Mouse (Mus musculus) liver, adult 2 months (tissue): ENCODE data around the gene Srp54a. TPM values are rescaled to one million over a fixed set of nuclear protein-coding genes. Genes with fewer than 3 reads are reported as not detected.
"Not testable (repeated sequence)": the region's sequence is repeated elsewhere in the genome, so short reads cannot be mapped to it uniquely, and the experiment has no call there.

Source experiments
- DNase-seq: peaks from one replicate; pipeline ENCODE4 v3.0.0-alpha.2; 2011; ENCODE audit warnings: low read depth, low spot score; ENCODE audit errors: extremely low read depth
- H3K27ac ChIP-seq: fragments of 200-500 bp; replicated peaks from 2 replicates; pipeline ENCODE4 v1.5.1; 2012; ENCODE audit warnings: low read depth, mild to moderate bottlenecking, control low read depth, inconsistent platforms, low read length; ENCODE audit not compliant: insufficient read depth
- H3K27me3 ChIP-seq: fragments of 200-500 bp; 2 replicates; pipeline ENCODE4 v1.6.1; 2012; ENCODE audit warnings: mild to moderate bottlenecking, moderate library complexity, low read length, inconsistent platforms; ENCODE audit not compliant: control insufficient read depth, insufficient read depth
- H3K36me3 ChIP-seq: fragments of 200-500 bp; 2 replicates; pipeline ENCODE4 v1.6.1; 2012; ENCODE audit warnings: low read length, inconsistent platforms; ENCODE audit not compliant: control insufficient read depth, insufficient read depth
- H3K4me1 ChIP-seq: fragments of 200-500 bp; 2 replicates; pipeline ENCODE4 v1.6.1; 2011; ENCODE audit warnings: low read length; ENCODE audit not compliant: control insufficient read depth, insufficient read depth
- H3K4me3 ChIP-seq: fragments of 200-500 bp; 2 replicates; pipeline ENCODE4 v1.5.1; 2011; ENCODE audit warnings: low read depth, mild to moderate bottlenecking, control low read depth, low read length, moderate library complexity; ENCODE audit not compliant: insufficient read depth
- H3K79me2 ChIP-seq: fragments of 200-500 bp; 2 replicates; pipeline ENCODE4 v1.6.1; 2012; ENCODE audit warnings: inconsistent platforms, mild to moderate bottlenecking, low read length, moderate library complexity; ENCODE audit not compliant: control insufficient read depth, insufficient read depth
- H3K9ac ChIP-seq: fragments of 200-500 bp; 2 replicates; pipeline ENCODE4 v1.6.1; 2012; ENCODE audit warnings: low read depth, mild to moderate bottlenecking, control low read depth, inconsistent platforms, low read length
- CTCF ChIP-seq: fragments of 200-500 bp; IDR thresholded peaks from 2 replicates; pipeline ENCODE4 v1.5.1; 2011; ENCODE audit warnings: low read depth, low read length, control low read depth
- POLR2A ChIP-seq: fragments of 200-500 bp; IDR thresholded peaks from 2 replicates; pipeline ENCODE4 v1.6.1; 2011; ENCODE audit warnings: low read length, control low read depth; ENCODE audit not compliant: insufficient read depth; ENCODE audit errors: extremely low read depth
- WGBS: fragments of 180-500 bp; shearing (Covaris S2); methylation state at CpG from one replicate; pipeline ENCODE4 v1.1.7; 2018; 5-methylcytosine and 5-hydroxymethylcytosine counted together
- polyA plus RNA-seq: library from polyadenylated mRNA; depleted of rRNA; stranded (reverse); fragments of >200 nt; gene quantifications from 2 replicates; pipeline ENCODE4 v1.2.3, GENCODE M21; 2012
- total RNA-seq: library from RNA; depleted of rRNA; stranded (reverse); fragments of >200 nt; gene quantifications from 2 replicates; pipeline ENCODE4 v1.2.3, GENCODE M21; 2014

Gene Srp54a
- total and polyA plus RNA-seq, 2 experiments = 16.5 to 91.7 TPM

- H3K36me3 ChIP-seq = peaks cover 1% of the 10 kb centered on the region; the same call in 1 of the 2 replicates
- TF ChIP-seq CTCF (no peak), POLR2A (no peak)
- WGBS = 76% methylated on average over 10 of the region's 10 CpGs
- no peaks in the 10 kb centered on the region for H3K79me2 ChIP-seq
- no peaks in the 10 kb centered on the region for H3K27me3 ChIP-seq
- no peak overlapping the region for H3K27ac ChIP-seq
- peak; percentile 37 for DNase-seq
- H3K4me1 ChIP-seq = peaks cover 2% of the 10 kb centered on the region
- no peak overlapping the region for H3K9ac ChIP-seq
- no peak overlapping the region for H3K4me3 ChIP-seq
These were observed 19.1 kb upstream of the Srp54a start for GRCm38 (mm10) chr12:55061006-55061405.

- H3K79me2 ChIP-seq = no peaks in the 10 kb centered on the region
- peak; percentile 74 for DNase-seq
- TF ChIP-seq POLR2A (no peak), CTCF (no peak)
- H3K4me3 ChIP-seq = no peak overlapping the region
- no peaks in the 10 kb centered on the region for H3K27me3 ChIP-seq
- WGBS = 42% methylated on average over 1 of the region's 1 CpGs
- no peak overlapping the region for H3K27ac ChIP-seq
- H3K4me1 ChIP-seq = peaks cover 2% of the 10 kb centered on the region
- peaks cover 1% of the 10 kb centered on the region; the same call in 1 of the 2 replicates for H3K36me3 ChIP-seq
- no peak overlapping the region for H3K9ac ChIP-seq
These were observed 17.9 kb upstream of the Srp54a start for GRCm38 (mm10) chr12:55062141-55062540.

GRCm38 (mm10) chr12:55072495-55072894 lies 7.6 kb upstream of the Srp54a start:
- Histone ChIP-seq H3K4me1 (no peaks in the 10 kb centered on the region), H3K36me3 (no peaks in the 10 kb centered on the region), H3K27ac (no peak overlapping the region), H3K79me2 (peaks cover 8% of the 10 kb centered on the region; the same call in 1 of the 2 replicates), H3K9ac (no peak overlapping the region), H3K27me3 (no peaks in the 10 kb centered on the region), H3K4me3 (no peak overlapping the region)
- TF ChIP-seq CTCF (no peak), POLR2A (no peak)
- DNase-seq = no peak
- 55% methylated on average over 4 of the region's 4 CpGs for WGBS

- Histone ChIP-seq H3K79me2 (peaks cover 15% of the 10 kb centered on the region; the same call in 1 of the 2 replicates), H3K4me1 (no peaks in the 10 kb centered on the region), H3K36me3 (no peaks in the 10 kb centered on the region), H3K27ac (no peak overlapping the region), H3K9ac (no peak overlapping the region), H3K27me3 (no peaks in the 10 kb centered on the region), H3K4me3 (no peak overlapping the region)
- DNase-seq = no peak
- 96% methylated on average over 7 of the region's 7 CpGs for WGBS
- TF ChIP-seq POLR2A (no peak), CTCF (no peak)
These were observed 6.4 kb upstream of the Srp54a start for GRCm38 (mm10) chr12:55073686-55074085.

- DNase-seq = no peak
- no peak overlapping the region for H3K4me3 ChIP-seq
- TF ChIP-seq POLR2A (no peak), CTCF (no peak)
- H3K27me3 ChIP-seq = no peaks in the 10 kb centered on the region
- H3K27ac ChIP-seq = no peak overlapping the region
- no peaks in the 10 kb centered on the region for H3K36me3 ChIP-seq
- H3K79me2 ChIP-seq = peaks cover 15% of the 10 kb centered on the region; the same call in 1 of the 2 replicates
- H3K4me1 ChIP-seq = no peaks in the 10 kb centered on the region; the same call in 1 of the 2 replicates
- WGBS = 94% methylated on average over 2 of the region's 2 CpGs
- H3K9ac ChIP-seq = no peak overlapping the region
These were observed 4.8 kb upstream of the Srp54a start for GRCm38 (mm10) chr12:55075296-55075695.

- H3K36me3 ChIP-seq, H3K79me2 ChIP-seq, H3K4me3 ChIP-seq, H3K27me3 ChIP-seq, DNase-seq, H3K9ac ChIP-seq, H3K27ac ChIP-seq, H3K4me1 ChIP-seq: not testable (repeated sequence)
- 20% methylated on average over 2 of the region's 2 CpGs for WGBS
These were observed 1.4 kb upstream of the Srp54a start for GRCm38 (mm10) chr12:55078706-55079105.

- WGBS = under 1% methylated on average over 25 of the region's 25 CpGs
- H3K36me3 ChIP-seq, H3K27me3 ChIP-seq, H3K79me2 ChIP-seq, H3K4me1 ChIP-seq: not testable (repeated sequence)
- peak; percentile 24 for DNase-seq
- Histone ChIP-seq H3K9ac (peak overlapping the region; percentile 94), H3K4me3 (peak overlapping the region; percentile 88), H3K27ac (peak overlapping the region; percentile 79)
These were observed 510 bp downstream of the Srp54a start for GRCm38 (mm10) chr12:55080601-55080942.

- H3K4me3 ChIP-seq, H3K9ac ChIP-seq, DNase-seq, H3K79me2 ChIP-seq, H3K27me3 ChIP-seq, H3K36me3 ChIP-seq, H3K27ac ChIP-seq, H3K4me1 ChIP-seq: not testable (repeated sequence)
- WGBS = 33% methylated on average over 1 of the region's 7 CpGs
These were observed 12.1 kb downstream of the Srp54a start for GRCm38 (mm10) chr12:55092127-55092526.

GRCm38 (mm10) chr12:55112616-55113015 lies 32.6 kb downstream of the Srp54a start:
- not testable (repeated sequence) for H3K79me2 ChIP-seq, H3K9ac ChIP-seq, H3K4me1 ChIP-seq, H3K4me3 ChIP-seq, H3K27ac ChIP-seq, DNase-seq, H3K27me3 ChIP-seq, H3K36me3 ChIP-seq
- WGBS = no CpG with 5 or more reads among the region's 7 CpGs
